Mouse (Mus musculus): ENCODE measurements around the gene Cenpp. TPM values are rescaled to one million over a fixed set of nuclear protein-coding genes. Genes with fewer than 3 reads are reported as not detected.
A peak's percentile ranks its signal among the peaks of the same experiment; 100 is the strongest.

Gene Cenpp
- polyA plus RNA-seq, 1 experiment from 2014 or later = 34.1 TPM

GRCm38 (mm10) chr13:49556924-49557323, 95.7 kb downstream of the Cenpp start:
- no peaks in the 10 kb centered on the region for H3K4me1 ChIP-seq (replicated peaks)
- no peak for ATAC-seq (ENCODE audit: insufficient number of reproducible peaks, insufficient read depth, low FRiP score, low TSS enrichment, low read depth)
- 69% methylated on average over 1 of the region's 1 CpGs for WGBS
- H3K9me3 ChIP-seq = no peaks in the 10 kb centered on the region
- no peak overlapping the region for H3K4me3 ChIP-seq (replicated peaks)
- H3K27me3 ChIP-seq = no peaks in the 10 kb centered on the region
- no peaks in the 10 kb centered on the region for H3K36me3 ChIP-seq
- no peak overlapping the region for H3K27ac ChIP-seq
- H3K4me2 ChIP-seq = no peak overlapping the region
- H3K9ac ChIP-seq (replicated peaks) = no peak overlapping the region

- H3K4me3 ChIP-seq (replicated peaks) = no peak overlapping the region
- no peak for ATAC-seq (ENCODE audit: insufficient number of reproducible peaks, insufficient read depth, low FRiP score, low TSS enrichment, low read depth)
- 89% methylated on average over 1 of the region's 1 CpGs for WGBS
- no peak overlapping the region for H3K4me2 ChIP-seq
- H3K9ac ChIP-seq (replicated peaks) = no peak overlapping the region
- no peak overlapping the region for H3K27ac ChIP-seq
- no peaks in the 10 kb centered on the region for H3K9me3 ChIP-seq
- no peaks in the 10 kb centered on the region for H3K27me3 ChIP-seq
- no peaks in the 10 kb centered on the region for H3K4me1 ChIP-seq (replicated peaks)
- H3K36me3 ChIP-seq = no peaks in the 10 kb centered on the region
Observed at GRCm38 (mm10) chr13:49556203-49556602, 96.4 kb downstream of the Cenpp start.

GRCm38 (mm10) chr13:49554519-49554918, 98.1 kb downstream of the Cenpp start:
- Histone ChIP-seq H3K27ac (no peak overlapping the region), H3K27me3 (no peaks in the 10 kb centered on the region), H3K4me1 (replicated peaks) (no peaks in the 10 kb centered on the region), H3K9me3 (no peaks in the 10 kb centered on the region), H3K9ac (replicated peaks) (no peak overlapping the region), H3K4me3 (replicated peaks) (no peak overlapping the region), H3K36me3 (no peaks in the 10 kb centered on the region), H3K4me2 (no peak overlapping the region)
- 85% methylated on average over 5 of the region's 5 CpGs for WGBS
- no peak for ATAC-seq (ENCODE audit: insufficient number of reproducible peaks, insufficient read depth, low FRiP score, low TSS enrichment, low read depth)

GRCm38 (mm10) chr13:49549616-49550015, 103.0 kb downstream of the Cenpp start:
- Histone ChIP-seq H3K9ac (replicated peaks) (no peak overlapping the region), H3K4me1 (replicated peaks) (peaks cover 9% of the 10 kb centered on the region), H3K27me3 (no peaks in the 10 kb centered on the region), H3K4me3 (replicated peaks) (no peak overlapping the region), H3K36me3 (no peaks in the 10 kb centered on the region), H3K4me2 (no peak overlapping the region), H3K9me3 (no peaks in the 10 kb centered on the region), H3K27ac (no peak overlapping the region)
- 94% methylated on average over 3 of the region's 3 CpGs for WGBS
- ATAC-seq (ENCODE audit: insufficient number of reproducible peaks, insufficient read depth, low FRiP score, low TSS enrichment, low read depth) = no peak

GRCm38 (mm10) chr13:49547563-49548150, 104.9 kb downstream of the Cenpp start:
- Histone ChIP-seq H3K9ac (replicated peaks) (no peak overlapping the region), H3K4me3 (replicated peaks) (no peak overlapping the region), H3K4me2 (no peak overlapping the region), H3K4me1 (replicated peaks) (peaks cover 14% of the 10 kb centered on the region), H3K9me3 (no peaks in the 10 kb centered on the region), H3K27ac (no peak overlapping the region), H3K27me3 (no peaks in the 10 kb centered on the region), H3K36me3 (no peaks in the 10 kb centered on the region)
- ATAC-seq (ENCODE audit: insufficient number of reproducible peaks, insufficient read depth, low FRiP score, low TSS enrichment, low read depth) = no peak
- 88% methylated on average over 1 of the region's 1 CpGs for WGBS

- Histone ChIP-seq H3K27me3 (no peaks in the 10 kb centered on the region), H3K4me3 (replicated peaks) (no peak overlapping the region), H3K4me1 (replicated peaks) (peaks cover 14% of the 10 kb centered on the region), H3K4me2 (no peak overlapping the region), H3K9ac (replicated peaks) (no peak overlapping the region), H3K9me3 (no peaks in the 10 kb centered on the region), H3K27ac (0 out of 2 replicates have a peak overlapping the region, but pooled peaks have one; percentile 41), H3K36me3 (no peaks in the 10 kb centered on the region)
- 77% methylated on average over 1 of the region's 1 CpGs for WGBS
- no peak for ATAC-seq (ENCODE audit: insufficient number of reproducible peaks, insufficient read depth, low FRiP score, low TSS enrichment, low read depth)
Observed at GRCm38 (mm10) chr13:49546517-49546916, 106.1 kb downstream of the Cenpp start.

- Histone ChIP-seq H3K9ac (replicated peaks) (no peak overlapping the region), H3K4me2 (no peak overlapping the region), H3K27me3 (no peaks in the 10 kb centered on the region), H3K9me3 (no peaks in the 10 kb centered on the region), H3K4me1 (replicated peaks) (peaks cover 14% of the 10 kb centered on the region), H3K27ac (peak overlapping the region; percentile 80), H3K36me3 (no peaks in the 10 kb centered on the region), H3K4me3 (replicated peaks) (no peak overlapping the region)
- peak; percentile 59; the same call in 1 of the 2 replicates for ATAC-seq (ENCODE audit: insufficient number of reproducible peaks, insufficient read depth, low FRiP score, low TSS enrichment, low read depth)
- WGBS = 38% methylated on average over 3 of the region's 3 CpGs
Observed at GRCm38 (mm10) chr13:49545646-49546045, 106.9 kb downstream of the Cenpp start.

- Histone ChIP-seq H3K4me1 (replicated peaks) (peaks cover 14% of the 10 kb centered on the region), H3K9me3 (no peaks in the 10 kb centered on the region), H3K27ac (0 out of 2 replicates have a peak within 1 kb of the TSS, but pooled peaks have one; percentile 50), H3K4me2 (no peak within 1 kb of the TSS), H3K4me3 (replicated peaks) (no peak within 1 kb of the TSS), H3K27me3 (no peaks in the 10 kb centered on the region), H3K9ac (replicated peaks) (no peak within 1 kb of the TSS), H3K36me3 (no peaks in the 10 kb centered on the region)
- 47% methylated on average over 3 of the region's 3 CpGs for WGBS
- no peak for ATAC-seq (ENCODE audit: insufficient number of reproducible peaks, insufficient read depth, low FRiP score, low TSS enrichment, low read depth)
Observed at GRCm38 (mm10) chr13:49544279-49544678, 108.3 kb downstream of the Cenpp start, which contains the start of gene Aspn. Gene Aspn, plus strand, starts transcription at chr13:49544443.

GRCm38 (mm10) chr13:49538693-49539092, 113.9 kb downstream of the Cenpp start:
- Histone ChIP-seq H3K9me3 (no peaks in the 10 kb centered on the region), H3K4me2 (no peak overlapping the region), H3K4me1 (replicated peaks) (peaks cover 2% of the 10 kb centered on the region; the same call in 1 of the 2 replicates), H3K27ac (no peak overlapping the region), H3K27me3 (no peaks in the 10 kb centered on the region), H3K4me3 (replicated peaks) (no peak overlapping the region), H3K36me3 (no peaks in the 10 kb centered on the region), H3K9ac (replicated peaks) (no peak overlapping the region)
- 86% methylated on average over 1 of the region's 1 CpGs for WGBS
- no peak for ATAC-seq (ENCODE audit: insufficient number of reproducible peaks, insufficient read depth, low FRiP score, low TSS enrichment, low read depth)

- Histone ChIP-seq H3K27ac (no peak overlapping the region), H3K36me3 (no peaks in the 10 kb centered on the region), H3K4me1 (replicated peaks) (no peaks in the 10 kb centered on the region), H3K4me3 (replicated peaks) (no peak overlapping the region), H3K9ac (replicated peaks) (no peak overlapping the region), H3K27me3 (no peaks in the 10 kb centered on the region), H3K4me2 (no peak overlapping the region), H3K9me3 (no peaks in the 10 kb centered on the region)
- ATAC-seq (ENCODE audit: insufficient number of reproducible peaks, insufficient read depth, low FRiP score, low TSS enrichment, low read depth) = no peak
- WGBS = 95% methylated on average over 1 of the region's 1 CpGs
Observed at GRCm38 (mm10) chr13:49536946-49537345, 115.6 kb downstream of the Cenpp start.

GRCm38 (mm10) chr13:49530636-49531035, 121.9 kb downstream of the Cenpp start:
- Histone ChIP-seq H3K4me1 (replicated peaks) (no peaks in the 10 kb centered on the region), H3K27me3 (no peaks in the 10 kb centered on the region), H3K4me3 (replicated peaks) (no peak overlapping the region), H3K9me3 (no peaks in the 10 kb centered on the region), H3K27ac (no peak overlapping the region), H3K36me3 (no peaks in the 10 kb centered on the region), H3K4me2 (no peak overlapping the region), H3K9ac (replicated peaks) (no peak overlapping the region)
- no peak for ATAC-seq (ENCODE audit: insufficient number of reproducible peaks, insufficient read depth, low FRiP score, low TSS enrichment, low read depth)
- 93% methylated on average over 4 of the region's 4 CpGs for WGBS

GRCm38 (mm10) chr13:49526235-49526634, 126.3 kb downstream of the Cenpp start:
- WGBS = 74% methylated on average over 2 of the region's 2 CpGs
- no peak overlapping the region for H3K4me3 ChIP-seq (replicated peaks)
- no peak overlapping the region for H3K4me2 ChIP-seq
- no peak for ATAC-seq (ENCODE audit: insufficient number of reproducible peaks, insufficient read depth, low FRiP score, low TSS enrichment, low read depth)
- no peaks in the 10 kb centered on the region for H3K27me3 ChIP-seq
- H3K9me3 ChIP-seq = no peaks in the 10 kb centered on the region
- no peaks in the 10 kb centered on the region for H3K36me3 ChIP-seq
- H3K4me1 ChIP-seq (replicated peaks) = no peaks in the 10 kb centered on the region
- H3K27ac ChIP-seq = no peak overlapping the region
- H3K9ac ChIP-seq (replicated peaks) = no peak overlapping the region
